Mouse (Mus musculus): ENCODE measurements around the gene Syde2.
"Not testable (repeated sequence)": the region's sequence is repeated elsewhere in the genome, so short reads cannot be mapped to it uniquely, and the experiment has no call there.

Gene Syde2

DNA sequence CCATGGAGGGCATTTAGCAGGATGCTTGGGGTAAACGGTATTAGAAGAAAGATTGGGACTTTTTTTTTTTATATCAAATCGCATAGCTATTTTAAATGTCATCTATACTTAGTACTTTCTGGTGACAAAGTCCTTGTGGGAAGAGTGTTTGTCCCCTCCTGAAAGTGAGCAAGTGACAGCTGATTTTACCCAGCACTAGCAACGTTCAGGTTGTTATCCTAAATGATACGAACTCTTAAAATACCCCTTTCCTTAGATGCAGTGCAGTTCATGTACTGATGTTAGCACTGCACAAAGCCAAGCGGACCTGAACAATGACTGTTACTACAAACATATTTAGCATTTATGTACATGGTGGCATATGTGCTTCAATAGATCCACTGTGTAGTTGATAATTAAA lies 20.9 kb upstream of the Syde2 start:
- DNase-seq (ENCODE audit: low read depth), result no peak

DNA sequence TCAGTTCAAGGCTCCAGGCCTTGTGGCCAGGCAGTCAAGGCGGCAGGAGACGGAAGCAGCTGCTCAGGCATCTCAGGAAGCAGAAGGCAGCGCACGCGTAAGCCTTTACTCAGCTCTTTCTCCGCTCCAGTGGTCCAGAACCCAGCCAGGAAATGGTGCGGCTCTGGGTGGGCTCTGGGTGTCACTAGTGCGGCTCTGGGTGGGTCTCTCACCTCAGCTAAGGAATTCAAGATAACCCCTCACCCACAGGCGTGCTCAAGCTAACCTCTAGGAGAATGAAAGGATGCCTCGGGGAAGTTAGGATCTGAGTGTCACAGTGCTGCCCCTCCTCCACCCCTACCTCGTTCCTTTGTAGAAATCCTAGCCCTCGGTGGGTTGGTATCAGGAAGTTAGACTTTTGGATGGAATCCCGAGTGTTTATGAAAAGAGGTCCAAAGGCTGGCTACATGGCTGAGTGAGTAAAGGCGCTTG lies 18.6 kb upstream of the Syde2 start:
- no peak for DNase-seq (ENCODE audit: low read depth)

GRCm38 (mm10) chr3:145971501-145971900 lies 16.2 kb upstream of the Syde2 start:
- DNase-seq (ENCODE audit: low read depth), result no peak

GRCm38 (mm10) chr3:145974986-145975385 lies 12.7 kb upstream of the Syde2 start:
- DNase-seq (ENCODE audit: low read depth), result no peak

DNA sequence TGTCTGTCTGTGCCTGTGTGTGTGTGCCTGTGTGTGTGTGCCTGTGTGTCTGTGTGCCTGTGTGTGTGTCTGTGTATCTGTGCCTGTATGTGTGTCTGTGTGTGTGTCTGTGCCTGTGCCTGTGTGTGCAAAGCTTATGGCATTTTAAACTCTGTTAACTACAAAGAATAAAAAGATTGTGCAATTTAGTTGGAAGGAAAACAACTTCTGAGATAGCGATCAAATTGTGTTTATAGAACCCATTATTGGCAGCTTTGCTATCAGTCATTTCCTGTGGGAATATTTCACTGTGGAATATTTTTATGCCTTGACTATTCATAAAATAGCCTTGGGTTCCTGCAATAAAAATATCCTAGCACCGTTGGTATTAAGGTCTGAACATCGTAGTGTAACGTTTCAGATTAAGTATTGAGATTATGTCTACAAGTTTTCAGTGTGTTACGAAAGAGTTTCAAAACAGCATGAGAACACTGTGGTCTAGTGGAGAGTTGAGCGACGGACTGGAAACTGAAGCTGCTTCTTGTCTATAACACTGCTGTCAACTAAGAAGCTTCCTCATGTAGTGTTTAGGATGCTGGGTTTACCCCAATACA lies 2.2 kb upstream of the Syde2 start:
- no peak for DNase-seq (ENCODE audit: low read depth)

- no peak for DNase-seq (ENCODE audit: low read depth)
Observed at GRCm38 (mm10) chr3:145986317-145987001, 1.2 kb upstream of the Syde2 start.

GRCm38 (mm10) chr3:145987970-145988683 lies 457 bp downstream of the Syde2 start:
- no peak for DNase-seq (ENCODE audit: low read depth)

DNA sequence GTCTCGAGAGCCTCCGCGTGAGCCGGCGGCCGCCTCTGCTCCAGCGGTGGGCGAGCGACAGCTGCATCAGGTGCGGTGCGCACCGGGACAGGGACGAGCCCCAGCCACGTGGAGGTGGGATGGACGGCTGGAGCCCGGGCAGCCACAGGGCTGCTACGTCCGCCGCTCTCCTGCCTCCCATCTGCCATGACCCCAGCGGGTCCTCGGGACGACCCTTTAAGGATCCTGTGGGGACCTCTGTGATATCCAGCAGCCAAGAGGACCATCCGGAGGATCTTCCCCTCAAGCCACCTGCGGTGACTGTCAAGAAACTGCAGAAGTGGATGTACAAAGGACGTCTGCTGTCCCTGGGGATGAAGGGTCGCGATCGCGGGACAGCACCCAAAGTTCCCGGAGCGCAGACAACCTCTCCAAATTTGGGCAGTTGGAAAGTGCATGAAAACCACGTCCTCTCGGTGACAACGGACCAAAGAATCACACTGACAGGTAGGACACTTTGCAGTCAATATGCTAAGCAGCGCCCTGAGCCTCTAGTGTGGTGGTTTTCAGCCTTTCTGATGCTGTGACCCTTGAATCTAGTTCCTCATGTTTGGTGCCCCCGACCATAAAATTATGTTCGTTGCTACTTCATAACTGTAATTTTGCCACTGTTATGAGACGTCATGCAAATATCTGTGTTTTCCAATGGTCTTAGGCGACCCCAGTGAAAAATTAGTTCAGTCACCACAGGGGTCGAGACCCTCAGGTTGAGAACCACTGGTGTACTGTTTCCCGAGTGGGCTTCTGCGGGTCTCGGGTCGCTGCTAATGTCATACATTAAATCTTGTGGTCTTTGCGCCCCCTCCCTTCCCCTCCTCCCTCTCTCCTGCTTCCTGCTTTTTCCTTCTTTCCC lies 1.3 kb downstream of the Syde2 start:
- DNase-seq (ENCODE audit: low read depth), result no peak

- no peak for DNase-seq (ENCODE audit: low read depth)
Observed at GRCm38 (mm10) chr3:145989576-145990081, 2.0 kb downstream of the Syde2 start.

- DNase-seq (ENCODE audit: low read depth), result no peak
Observed at GRCm38 (mm10) chr3:145991130-145991529, 3.5 kb downstream of the Syde2 start.

DNA sequence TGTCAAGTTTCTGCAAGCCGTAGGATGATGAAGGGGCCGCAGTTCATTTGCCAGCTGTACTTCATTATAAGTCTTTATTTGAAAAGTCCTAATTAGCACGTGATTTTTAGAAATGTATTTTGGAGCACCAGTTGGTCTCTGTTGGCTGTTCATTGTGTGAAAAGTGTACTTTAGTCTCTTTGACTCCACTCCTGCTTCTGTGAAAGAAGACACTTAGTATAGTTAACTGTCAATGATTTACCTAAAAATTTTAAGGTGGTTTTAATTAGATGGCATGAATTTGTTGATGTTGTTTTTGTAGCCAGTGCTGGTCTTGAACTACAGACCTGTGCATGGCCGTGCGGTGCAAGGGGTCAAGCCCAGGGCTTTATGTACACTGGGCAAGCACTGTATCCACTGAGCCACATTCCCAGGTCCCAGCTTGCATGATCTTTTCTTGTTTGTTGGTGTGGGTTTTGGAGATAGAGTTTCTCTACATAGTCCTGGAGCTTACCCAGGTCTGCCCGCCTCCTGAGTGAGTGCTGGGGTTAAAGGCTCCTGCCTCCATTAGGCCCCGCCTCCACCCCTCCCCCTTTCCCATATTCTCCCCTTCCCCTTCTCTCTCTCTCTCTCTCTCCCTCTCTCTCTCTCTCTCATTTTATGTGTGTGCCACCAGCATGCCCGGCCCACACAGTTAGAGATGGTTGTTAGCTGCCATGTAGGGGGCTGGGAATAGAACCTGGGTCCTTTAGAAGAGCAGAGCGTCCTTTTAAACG lies 4.5 kb downstream of the Syde2 start:
- DNase-seq (ENCODE audit: low read depth), result no peak

GRCm38 (mm10) chr3:145992796-145993195 lies 5.1 kb downstream of the Syde2 start:
- DNase-seq (ENCODE audit: low read depth), result no peak

GRCm38 (mm10) chr3:145993481-145994201 lies 6.0 kb downstream of the Syde2 start:
- no peak for DNase-seq (ENCODE audit: low read depth)

GRCm38 (mm10) chr3:145995489-145995888 lies 7.8 kb downstream of the Syde2 start:
- no peak for DNase-seq (ENCODE audit: low read depth)

- DNase-seq (ENCODE audit: low read depth), result not testable (repeated sequence)
Observed at GRCm38 (mm10) chr3:145996539-145996938, 8.9 kb downstream of the Syde2 start.

- DNase-seq (ENCODE audit: low read depth), result no peak
Observed at GRCm38 (mm10) chr3:146004347-146005051, 16.8 kb downstream of the Syde2 start.

DNA sequence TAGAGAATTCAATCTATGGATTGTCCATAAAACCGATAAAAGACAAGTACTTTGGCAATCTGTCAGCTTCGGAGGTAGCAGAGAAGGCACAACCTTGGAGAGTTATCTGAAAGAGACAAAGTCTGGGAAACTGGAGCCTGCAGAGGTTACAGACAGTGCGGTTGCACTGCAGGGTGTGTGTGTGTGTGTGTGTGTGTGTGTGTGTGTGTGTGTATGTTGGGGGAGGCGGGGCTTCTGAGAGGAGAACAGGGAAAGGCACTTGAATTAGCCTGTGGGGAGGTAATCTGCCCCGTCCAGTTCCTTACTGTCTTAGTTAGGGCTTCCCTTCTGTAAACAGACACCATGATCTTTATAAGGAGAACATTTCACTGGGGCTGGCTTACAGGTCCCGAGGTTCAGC lies 20.2 kb downstream of the Syde2 start:
- no peak for DNase-seq (ENCODE audit: low read depth)

- DNase-seq (ENCODE audit: low read depth), result no peak
Observed at GRCm38 (mm10) chr3:146009859-146010645, 22.4 kb downstream of the Syde2 start.

DNA sequence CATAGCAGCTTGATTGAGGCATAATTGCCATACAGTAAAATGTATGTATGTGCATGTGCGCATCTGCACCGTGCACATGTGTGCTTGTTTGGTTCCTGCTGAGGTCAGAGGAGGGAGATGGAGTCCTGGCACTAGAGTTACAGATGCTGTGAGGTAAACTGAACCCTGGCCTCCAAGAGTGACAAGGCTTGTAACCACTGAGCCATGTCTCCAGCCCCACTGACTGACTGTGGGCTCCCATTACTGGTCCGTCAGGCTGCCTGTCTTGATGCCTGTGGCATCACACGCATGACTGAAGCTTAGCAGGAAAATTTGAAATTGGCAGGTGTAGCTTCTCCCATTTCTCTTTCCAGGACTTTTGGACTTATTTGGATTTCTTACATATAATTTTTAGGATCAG lies 23.1 kb downstream of the Syde2 start:
- no peak for DNase-seq (ENCODE audit: low read depth)
